Mouse (Mus musculus): ENCODE data around the gene Eva1c.

- TF ChIP-seq CTCF (IDR thresholded peaks at IDR 0.05; ENCODE audit: low read depth): no peak
- TF ChIP-seq EP300 (optimal IDR thresholded peaks at IDR 0.05): no peak
These were observed 41.3 kb upstream of the Eva1c start for GRCm38 (mm10) chr16:90785257-90785656.
